Mouse (Mus musculus) splenic B cell, adult 2 months (primary cell): Measurements from ENCODE around the gene Gpr19.
A peak's percentile ranks its signal among the peaks of the same experiment; 100 is the strongest.

Experiments
- DNase-seq: peaks from one replicate; pipeline ENCODE4 v3.0.0-alpha.2; 2011; ENCODE audit warnings: low read depth, low spot score
- H3K27me3 ChIP-seq: 2 replicates; pipeline ENCODE4 v1.6.1; 2012; ENCODE audit warnings: mild to moderate bottlenecking, low read length, moderate library complexity, mixed read lengths; ENCODE audit not compliant: control insufficient read depth, poor library complexity, insufficient read depth, severe bottlenecking
- H3K36me3 ChIP-seq: 2 replicates; pipeline ENCODE4 v1.6.1; 2012; ENCODE audit warnings: mild to moderate bottlenecking, low read length, moderate library complexity, mixed read lengths; ENCODE audit not compliant: control insufficient read depth, poor library complexity, insufficient read depth, severe bottlenecking

Gpr19 gene

DNA sequence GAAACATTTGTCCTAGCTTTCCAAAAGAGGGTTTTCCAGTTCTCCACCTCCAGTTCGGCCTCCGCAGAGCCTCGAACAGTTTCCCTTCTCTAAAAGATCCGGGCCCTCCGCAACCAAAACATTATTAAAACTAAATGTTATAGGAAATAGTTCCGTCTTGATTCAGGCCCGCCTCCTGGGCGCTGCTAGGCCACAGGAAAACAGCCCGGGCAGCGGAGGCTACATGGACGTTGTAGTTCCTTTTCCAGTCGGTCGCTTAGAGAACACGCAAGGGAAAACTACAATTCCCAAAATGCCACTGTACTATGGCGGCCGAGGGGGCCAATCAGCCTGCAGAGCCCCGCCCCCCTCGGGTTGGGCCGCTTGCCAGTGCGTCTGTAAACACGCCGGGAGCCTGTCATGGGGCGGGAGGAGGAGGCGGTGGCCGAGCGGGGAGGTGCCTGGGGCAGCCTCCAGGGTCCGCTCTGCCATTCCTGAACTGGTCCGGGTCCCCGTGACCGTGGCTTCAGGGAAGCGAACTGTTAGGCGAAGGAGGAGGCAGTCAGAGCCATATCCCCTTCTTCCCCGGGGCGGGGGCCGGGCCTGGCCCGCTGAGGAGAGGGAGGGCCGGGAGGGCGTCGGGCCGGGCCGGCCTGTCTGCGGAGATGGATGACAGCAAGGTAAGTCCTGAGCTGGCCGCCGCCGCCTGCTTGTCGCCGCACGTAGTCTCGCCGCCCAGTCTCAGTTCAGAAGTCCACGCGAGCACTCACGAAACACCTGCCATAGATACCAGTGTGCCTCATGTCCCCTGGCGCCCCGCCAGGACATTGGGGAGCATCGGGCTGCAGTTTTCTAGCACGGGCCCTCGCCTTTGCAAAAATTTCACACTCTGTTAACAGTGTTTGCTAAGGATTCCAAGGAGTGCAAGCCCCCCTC, 68.3 kb downstream of the Gpr19 start, which contains the start of gene Crebl2:
Crebl2 (plus strand) TSS at position 369 of the 915 bp plus-strand sequence.
- DNase-seq = peak; percentile 98
- H3K36me3 ChIP-seq = no peaks in the 10 kb centered on the region
- H3K27me3 ChIP-seq = no peaks in the 10 kb centered on the region

DNA sequence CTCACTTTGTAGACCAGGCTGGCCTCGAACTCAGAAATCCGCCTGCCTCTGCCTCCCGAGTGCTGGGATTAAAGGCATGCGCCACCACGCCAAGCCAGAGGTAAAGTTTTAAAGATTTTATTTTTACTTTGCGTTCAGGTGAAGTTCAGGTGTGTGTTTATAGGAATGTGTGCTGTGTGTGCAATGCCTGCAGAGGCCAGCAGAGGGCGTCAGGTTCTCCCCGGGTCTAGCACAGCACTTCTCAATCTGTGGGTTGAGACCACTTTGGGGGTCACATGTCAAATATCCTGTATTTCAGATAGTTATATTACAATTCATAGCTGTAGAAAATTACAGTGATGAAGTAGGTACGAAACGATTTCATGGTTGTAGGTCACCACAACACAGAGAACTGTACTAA, 75.5 kb downstream of the Gpr19 start:
- peak; percentile 54 for DNase-seq
- Histone ChIP-seq H3K27me3 (no peaks in the 10 kb centered on the region), H3K36me3 (no peaks in the 10 kb centered on the region)

DNA sequence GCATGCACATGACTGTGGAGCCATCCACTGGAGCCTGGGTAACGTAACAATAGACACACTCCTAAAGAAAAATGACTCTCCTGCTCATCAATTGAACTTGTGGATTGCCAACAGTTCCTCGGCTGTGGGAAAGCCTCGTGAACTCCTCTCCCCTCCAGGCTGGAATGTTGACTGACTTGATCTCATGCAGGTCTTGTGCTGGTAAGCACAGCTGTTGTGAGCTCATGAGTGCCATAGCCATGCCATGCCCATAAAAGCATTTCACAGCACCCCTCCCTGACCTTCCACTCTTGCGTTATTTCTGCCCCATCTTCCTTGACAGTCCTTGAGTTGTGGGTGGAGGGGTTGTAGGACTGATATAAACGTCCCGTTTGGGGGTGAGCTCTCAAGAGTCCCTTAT, 78.0 kb downstream of the Gpr19 start:
- Histone ChIP-seq H3K27me3 (no peaks in the 10 kb centered on the region), H3K36me3 (no peaks in the 10 kb centered on the region)
- no peak for DNase-seq

DNA sequence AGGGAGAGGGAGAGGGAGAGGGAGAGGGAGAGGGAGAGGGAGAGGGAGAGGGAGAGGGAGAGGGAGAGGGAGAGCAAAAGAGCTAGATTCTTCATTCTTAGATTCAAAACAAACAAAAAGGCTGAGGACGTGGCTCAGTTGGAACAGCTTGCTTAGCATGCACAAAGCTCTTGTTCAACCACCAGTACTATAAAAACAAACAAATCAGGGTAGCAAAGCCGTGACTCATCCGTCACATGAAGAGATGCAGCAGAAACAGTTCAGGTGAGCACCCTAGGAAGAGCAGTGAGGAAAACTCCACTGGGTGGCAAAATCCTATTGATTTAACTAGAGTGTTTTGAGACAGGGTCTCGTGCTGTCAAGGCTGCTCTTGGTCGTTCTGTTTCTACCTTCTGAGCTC, 78.6 kb downstream of the Gpr19 start:
- DNase-seq = no peak
- Histone ChIP-seq H3K27me3 (no peaks in the 10 kb centered on the region), H3K36me3 (no peaks in the 10 kb centered on the region)
